In genomic region chr17:46832101-46832980, GRCm38 (mm10) we compare ENCODE assay signal across 10 mouse cellular contexts. TPM values are rescaled to one million over a fixed set of nuclear protein-coding genes. Genes with fewer than 3 reads are reported as not detected.
A peak's percentile ranks its signal among the peaks of the same experiment; 100 is the strongest.
DNase-seq lines count a peak whose midpoint lies in the region; ATAC-seq and TF ChIP-seq lines count a peak whose summit lies in the region.
"Had no signal": no experiment of that assay in that cellular context is flagged by ENCODE, and none has a peak within 500 bp of the region (broad histone marks: within the 10 kb centered on the region; RNA-seq: fewer than 3 reads in every experiment).

No protein-coding gene starts in this region.

- no peaks in the 10 kb centered on the region for H3K27me3 ChIP-seq in spleen, adult 2 months (ENCODE audit: control insufficient read depth, insufficient read depth, low read length)
- H3K27me3 ChIP-seq in small intestine, adult 2 months (ENCODE audit: control insufficient read depth, insufficient read depth, low read length): no peaks in the 10 kb centered on the region
- H3K27me3 ChIP-seq: heart, embryonic 15.5 days had no signal

- H3K4me3 ChIP-seq in spleen, adult 2 months (ENCODE audit: extremely low read depth, insufficient read depth, insufficient read length): no peak overlapping the region
- no peak overlapping the region for H3K4me3 ChIP-seq in small intestine, adult 2 months (ENCODE audit: low read depth, low read length)
- H3K4me3 ChIP-seq: heart, embryonic 15.5 days had no signal

- no peak for DNase-seq in spleen, adult 2 months (ENCODE audit: low read depth in 1 of 2, low spot score in 2 of 2)
- DNase-seq in spleen, postnatal 4 days (ENCODE audit: low spot score in 2 of 2): no peak
- DNase-seq in gastrocnemius, postnatal 10 days: peak; percentile 67
- DNase-seq in kidney, postnatal 10 days: peak; percentile 64
- DNase-seq in thymus, postnatal 25 days: no peak
- no peak for DNase-seq in layer of hippocampus, adult 8-10 months (ENCODE audit: low spot score in 2 of 2)
- DNase-seq: cerebellum, postnatal 36 days had no signal

- peak overlapping the region; percentile 35; the same call in 1 of the 2 replicates for H3K27ac ChIP-seq in spleen, adult 2 months (ENCODE audit: insufficient read depth, low read length)
- H3K27ac ChIP-seq in small intestine, adult 2 months (ENCODE audit: insufficient read depth, low read depth, low read length): peak overlapping the region; percentile 41
- H3K27ac ChIP-seq: heart, embryonic 15.5 days had no signal

- ATAC-seq in erythroid progenitor cell, adult 5-6 weeks (replicated peaks; ENCODE audit: low FRiP score, poor library complexity, severe bottlenecking): no peak

- no peak for TF ChIP-seq CTCF in spleen, adult 2 months (IDR thresholded peaks at IDR 0.05; ENCODE audit: extremely low read depth, insufficient read depth, insufficient read length, insufficient replicate concordance)
- TF ChIP-seq CTCF in small intestine, adult 2 months (IDR thresholded peaks at IDR 0.05; ENCODE audit: extremely low read depth, insufficient read length, insufficient replicate concordance, low read depth, low read length): no peak

- 71% methylated on average over 11 of the region's 11 CpGs for WGBS in spleen, adult 2 months
- 65% methylated on average over 11 of the region's 11 CpGs for WGBS in small intestine, adult 2 months

- TF ChIP-seq POLR2A in spleen, adult 2 months (IDR thresholded peaks at IDR 0.05; ENCODE audit: low read depth, low read length): no peak
- no peak for TF ChIP-seq POLR2A in small intestine, adult 2 months (IDR thresholded peaks at IDR 0.05; ENCODE audit: low read depth, low read length)

- peaks cover 7% of the 10 kb centered on the region; the same call in 1 of the 2 replicates for H3K4me1 ChIP-seq in spleen, adult 2 months (ENCODE audit: control insufficient read depth, insufficient read depth, insufficient read length)
- no peaks in the 10 kb centered on the region for H3K4me1 ChIP-seq in small intestine, adult 2 months (ENCODE audit: control insufficient read depth, insufficient read depth, insufficient read length, low read length)

- peaks cover 3% of the 10 kb centered on the region for H3K36me3 ChIP-seq in spleen, adult 2 months (ENCODE audit: control insufficient read depth, insufficient read depth, low read length)
- H3K36me3 ChIP-seq in small intestine, adult 2 months (ENCODE audit: control insufficient read depth, insufficient read depth, low read length): peaks cover 12% of the 10 kb centered on the region

RNA-seq across cellular contexts. Expression of gene Bicral, which starts 25.9 kb away (rescaled TPM):
- polyA plus RNA-seq in spleen, adult 2 months (2012; rRNA removed): 14.4 and 14.5 TPM in 2 replicates
- total RNA-seq in gastrocnemius, postnatal 10 days (2021): 10 to 100 TPM in 1 of 2 experiments, 1 to 10 TPM in 1; 8.7 to 15.1 TPM
- polyA plus RNA-seq in small intestine, adult 2 months (2012; rRNA removed): 4.0 and 7.1 TPM in 2 replicates
- 28.8 and 64.6 TPM in 2 replicates for total RNA-seq in erythroid progenitor cell, adult 5-6 weeks (2015; ENCODE audit: low replicate concordance)
- 18.7 and 68.4 TPM in 2 replicates for total RNA-seq in erythroid progenitor cell, adult 5-6 weeks (2017; ENCODE audit: low replicate concordance)
- 10 to 100 TPM; 51.9 to 67.7 (median 61.2) TPM for total RNA-seq in layer of hippocampus, adult 8-10 months (2022)

RNA-seq across cellular contexts. Expression of gene Rpl7l1, which starts 49.9 kb away (rescaled TPM):
- 13.7 and 14.0 TPM in 2 replicates for polyA plus RNA-seq in spleen, adult 2 months (2012; rRNA removed)
- 10 to 100 TPM; 59.4 to 70.8 TPM for total RNA-seq in gastrocnemius, postnatal 10 days (2021)
- polyA plus RNA-seq in small intestine, adult 2 months (2012; rRNA removed): 5.4 and 7.4 TPM in 2 replicates
- 29.9 and 35.6 TPM in 2 replicates for total RNA-seq in erythroid progenitor cell, adult 5-6 weeks (2015; ENCODE audit: low replicate concordance)
- 25.2 and 69.6 TPM in 2 replicates for total RNA-seq in erythroid progenitor cell, adult 5-6 weeks (2017; ENCODE audit: low replicate concordance)
- 10 to 100 TPM; 40.2 to 47.5 (median 45.0) TPM for total RNA-seq in layer of hippocampus, adult 8-10 months (2022)

RNA-seq across cellular contexts. Expression of gene Tbcc, which starts 58.1 kb away (rescaled TPM):
- 17.2 and 21.3 TPM in 2 replicates for polyA plus RNA-seq in spleen, adult 2 months (2012; rRNA removed)
- total RNA-seq in gastrocnemius, postnatal 10 days (2021): 10 to 100 TPM; 15.4 to 17.7 TPM
- polyA plus RNA-seq in small intestine, adult 2 months (2012; rRNA removed): 16.7 and 29.0 TPM in 2 replicates
- 3.2 and 7.5 TPM in 2 replicates for total RNA-seq in erythroid progenitor cell, adult 5-6 weeks (2015; ENCODE audit: low replicate concordance)
- total RNA-seq in erythroid progenitor cell, adult 5-6 weeks (2017; ENCODE audit: low replicate concordance): 1.1 and 2.7 TPM in 2 replicates
- total RNA-seq in layer of hippocampus, adult 8-10 months (2022): 10 to 100 TPM; 24.8 to 38.5 (median 33.2) TPM

RNA-seq across cellular contexts. Expression of gene 2310039H08Rik, which starts 59.9 kb away (rescaled TPM):
- 37.3 and 73.8 TPM in 2 replicates for polyA plus RNA-seq in spleen, adult 2 months (2012; rRNA removed)
- total RNA-seq in gastrocnemius, postnatal 10 days (2021): 10 to 100 TPM; 45.1 to 47.5 TPM
- polyA plus RNA-seq in small intestine, adult 2 months (2012; rRNA removed): 107 and 109 TPM in 2 replicates
- total RNA-seq in erythroid progenitor cell, adult 5-6 weeks (2015; ENCODE audit: low replicate concordance): 7.2 and 15.1 TPM in 2 replicates
- total RNA-seq in erythroid progenitor cell, adult 5-6 weeks (2017; ENCODE audit: low replicate concordance): 1.8 and 4.2 TPM in 2 replicates
- total RNA-seq in layer of hippocampus, adult 8-10 months (2022): 1 to 10 TPM; 7.3 to 9.2 (median 8.7) TPM

Comparison
In these comparisons a context has a peak if more than half of its experiments do, and no peak if none do; other contexts are left out.
1. DNase-seq: peak in gastrocnemius, postnatal 10 days (single experiment) and kidney, postnatal 10 days (single experiment); none in spleen, adult 2 months (0 of 2), spleen, postnatal 4 days (0 of 2), thymus, postnatal 25 days (single experiment) and layer of hippocampus, adult 8-10 months (0 of 2).